Mouse (Mus musculus): ENCODE measurements around the gene Olfr1261. TPM values are rescaled to one million over a fixed set of nuclear protein-coding genes. Genes with fewer than 3 reads are reported as not detected.

Gene Olfr1261
- not detected in 2 replicates for total RNA-seq (2021)
- long read RNA-seq, experiment 1 = 0 reads
- long read RNA-seq, experiment 2 = 0 reads

- no peak for DNase-seq
These were observed at the start of gene Olfr1261 for GRCm38 (mm10) chr2:89990921-89991320. Gene Olfr1261 (plus strand): TSS chr2:89991221.

DNA sequence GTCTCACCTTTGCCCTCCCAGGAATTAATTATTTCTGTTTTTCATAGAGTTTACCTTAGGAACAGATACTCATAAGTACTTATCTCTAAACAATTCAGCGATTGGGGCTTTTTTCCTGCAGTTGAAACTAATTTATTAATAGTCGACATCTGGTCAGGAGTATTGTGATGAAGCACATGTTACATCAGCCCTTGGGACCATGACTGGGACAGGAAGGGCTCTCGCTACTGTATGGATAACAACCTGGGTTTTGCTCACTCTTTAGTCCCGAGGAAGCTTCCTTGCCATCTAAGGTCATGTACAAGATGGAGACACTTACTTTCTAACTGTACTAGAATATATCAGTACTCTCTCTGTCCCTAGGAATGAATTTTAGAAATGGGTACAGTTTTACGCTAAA lies 42.5 kb upstream of the Olfr1261 start, which contains the start of gene Olfr1259:
Gene Olfr1259 (minus strand): TSS at position 101 of the 400 bp plus-strand sequence.
- no peak for DNase-seq

GRCm38 (mm10) chr2:89974184-89974583 lies 16.8 kb upstream of the Olfr1261 start, which contains the start of gene Olfr1260:
Gene Olfr1260 (plus strand): TSS chr2:89974340.
- no peak for DNase-seq

GRCm38 (mm10) chr2:89977709-89978108 lies 13.3 kb upstream of the Olfr1261 start:
- no peak for DNase-seq

DNA sequence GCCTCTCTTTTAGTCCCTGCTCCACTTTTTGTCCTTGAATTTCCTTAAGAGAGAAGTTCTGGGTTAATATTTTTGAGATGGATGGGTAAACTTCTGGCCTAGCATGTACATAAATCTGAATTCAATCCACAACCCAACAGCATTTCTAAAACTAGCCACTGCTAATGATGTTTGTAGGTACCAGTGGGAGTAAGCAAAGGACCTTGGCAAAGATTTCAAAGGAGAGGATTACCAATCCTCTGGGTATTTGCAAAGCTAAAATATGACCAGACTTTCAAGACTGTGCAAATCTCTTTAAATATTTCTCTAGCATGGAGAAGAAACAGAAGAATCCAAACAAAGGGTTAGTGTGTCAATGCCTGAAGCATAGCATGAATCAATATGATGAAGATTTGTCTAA lies 8.8 kb downstream of the Olfr1261 start, which contains the start of gene Olfr1262:
Gene Olfr1262 (plus strand): TSS at position 301 of the 400 bp plus-strand sequence.
- DNase-seq = no peak

GRCm38 (mm10) chr2:90011831-90012230 lies 20.8 kb downstream of the Olfr1261 start, which contains the start of gene Olfr1263:
Gene Olfr1263 (plus strand): TSS chr2:90012131.
- DNase-seq = no peak

GRCm38 (mm10) chr2:90025477-90025876 lies 34.5 kb downstream of the Olfr1261 start, which contains the start of gene Olfr1264:
Gene Olfr1264 (minus strand): TSS chr2:90025577.
- DNase-seq = no peak

- DNase-seq = no peak
These were observed 44.0 kb downstream of the Olfr1261 start, which contains the start of gene Olfr1265 for GRCm38 (mm10) chr2:90035037-90035436. Gene Olfr1265 (plus strand): TSS chr2:90035337.

Other genes starting within 250 kb of the Olfr1261 start
- gene Olfr1253, start 234.1 kb upstream of the Olfr1261 start, total RNA-seq (2021) = not detected in 2 replicates
- not detected in 2 replicates for gene Olfr1254, start 197.6 kb upstream of the Olfr1261 start, total RNA-seq (2021)
- not detected in 2 replicates for gene Olfr1255, start 179.2 kb upstream of the Olfr1261 start, total RNA-seq (2021)
- not detected in 2 replicates for gene Olfr1256, start 149.7 kb upstream of the Olfr1261 start, total RNA-seq (2021)
- not detected in 2 replicates for gene Olfr48, start 143.0 kb upstream of the Olfr1261 start, total RNA-seq (2021)
- not detected in 2 replicates for gene Olfr1257, start 112.8 kb upstream of the Olfr1261 start, total RNA-seq (2021)
- not detected in 2 replicates for gene Olfr1258, start 63.9 kb upstream of the Olfr1261 start, total RNA-seq (2021)
- not detected in 2 replicates for gene Olfr1259, start 42.6 kb upstream of the Olfr1261 start, total RNA-seq (2021)
- not detected in 2 replicates for gene Olfr1260, start 16.9 kb upstream of the Olfr1261 start, total RNA-seq (2021)
- not detected in 2 replicates for gene Olfr1262, start 8.9 kb downstream of the Olfr1261 start, total RNA-seq (2021)
- not detected in 2 replicates for gene Olfr1263, start 20.9 kb downstream of the Olfr1261 start, total RNA-seq (2021)
- gene Olfr1264, start 34.4 kb downstream of the Olfr1261 start, total RNA-seq (2021) = not detected in 2 replicates
- gene Olfr1265, start 44.1 kb downstream of the Olfr1261 start, total RNA-seq (2021) = not detected in 2 replicates
- not detected in 2 replicates for gene Olfr140, start 72.4 kb downstream of the Olfr1261 start, total RNA-seq (2021)
- not detected in 2 replicates for gene Olfr1269, start 130.2 kb downstream of the Olfr1261 start, total RNA-seq (2021)
- not detected in 2 replicates for gene Olfr32, start 151.1 kb downstream of the Olfr1261 start, total RNA-seq (2021)
- not detected in 2 replicates for gene Olfr1270, start 161.9 kb downstream of the Olfr1261 start, total RNA-seq (2021)
- gene Olfr1506, start 233.3 kb downstream of the Olfr1261 start, total RNA-seq (2021) = not detected in 2 replicates